Mouse (Mus musculus): ENCODE measurements around the gene Pepd.

DNA sequence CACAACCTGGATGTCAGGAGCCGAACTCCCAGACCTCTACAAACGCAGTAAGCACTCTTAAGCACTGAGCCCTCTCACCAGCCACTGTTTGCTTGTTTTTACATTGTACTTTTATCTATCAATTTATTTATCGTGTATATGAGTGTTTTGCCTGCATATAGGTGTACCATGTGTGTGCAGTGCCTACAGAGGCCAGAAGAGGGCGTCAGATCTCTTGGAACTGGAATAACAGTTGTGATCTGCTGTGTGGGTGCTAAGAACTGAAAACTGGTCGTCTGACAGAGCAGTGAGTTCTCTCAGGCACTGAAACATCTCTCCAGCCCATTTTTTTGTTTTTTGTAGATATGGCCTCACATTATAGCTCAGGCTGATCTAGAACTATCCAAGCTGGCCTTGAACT, 147.3 kb downstream of the Pepd start:
- TF ChIP-seq CTCF (conservative IDR thresholded peaks at IDR 0.05; ENCODE audit: low read length) (peak; percentile 49), POU5F1 (IDR thresholded peaks at IDR 0.05; ENCODE audit: borderline replicate concordance, low read length) (no peak), NANOG (IDR thresholded peaks at IDR 0.05; ENCODE audit: borderline replicate concordance, low read length) (no peak)
